Mouse (Mus musculus) G1E (cell line): Measurements from ENCODE around the gene Mllt1. TPM values are rescaled to one million over a fixed set of nuclear protein-coding genes. Genes with fewer than 3 reads are reported as not detected.

ENCODE experiments used
- ATAC-seq: 2 replicates; pipeline ENCODE4 v1.8.0; 2016; ENCODE audit warnings: mild to moderate bottlenecking; ENCODE audit not compliant: insufficient number of reproducible peaks, poor library complexity, low FRiP score, severe bottlenecking; ENCODE audit errors: extremely low read depth
- DNase-seq: peaks from one replicate; pipeline ENCODE4 v3.0.0; 2012; ENCODE audit warnings: low spot score
- H3K27me3 ChIP-seq: 2 replicates; pipeline ENCODE4 v1.6.1; 2012; ENCODE audit warnings: mild to moderate bottlenecking, low read length, inconsistent platforms; ENCODE audit not compliant: insufficient read depth
- H3K36me3 ChIP-seq: replicated peaks from 2 replicates; pipeline ENCODE3; 2012; ENCODE audit warnings: mild to moderate bottlenecking, inconsistent platforms
- H3K4me1 ChIP-seq: 2 replicates; pipeline ENCODE4 v1.6.1; 2012; ENCODE audit warnings: low read depth, low read length, inconsistent platforms, mixed read lengths; ENCODE audit not compliant: insufficient read depth
- H3K4me3 ChIP-seq: 2 replicates; pipeline ENCODE4 v1.5.1; 2012; ENCODE audit warnings: low read depth, mild to moderate bottlenecking, inconsistent platforms, low read length, moderate library complexity, mixed read lengths
- H3K9me3 ChIP-seq: replicated peaks from 2 replicates; pipeline ENCODE4 v1.6.1; 2012; ENCODE audit warnings: inconsistent platforms
- CTCF ChIP-seq: IDR thresholded peaks from 2 replicates; pipeline ENCODE4 v1.5.1; 2012; ENCODE audit warnings: low read depth, low read length, inconsistent platforms, mixed read lengths
- GATA1 ChIP-seq: IDR thresholded peaks from 2 replicates; pipeline ENCODE4 v1.6.1; 2012; ENCODE audit warnings: borderline replicate concordance, low read length, inconsistent platforms, mixed read lengths
- GATA2 ChIP-seq: IDR thresholded peaks from 2 replicates; pipeline ENCODE4 v1.6.1; 2012; ENCODE audit warnings: low read depth, low read length, inconsistent platforms, borderline replicate concordance
- POLR2AphosphoS5 ChIP-seq: IDR thresholded peaks from 2 replicates; pipeline ENCODE4 v1.6.1; 2012; ENCODE audit warnings: low read depth, low read length, inconsistent platforms; ENCODE audit not compliant: insufficient replicate concordance
- TAL1 ChIP-seq: conservative IDR thresholded peaks from 2 replicates; pipeline ENCODE4 v1.6.1; 2012; ENCODE audit warnings: low read depth, low read length, inconsistent platforms, mixed read lengths
- polyA plus RNA-seq: library from polyadenylated mRNA; stranded (reverse); fragments of >175 nt; gene quantifications from 2 replicates; pipeline ENCODE4 v1.2.3, GENCODE M21; 2012
- total RNA-seq, 2 experiments: library from RNA; stranded (forward) in 1 of 2; stranded (reverse) in 1 of 2; fragments of 200-1000 nt in 1 of 2; fragments of >200 nt in 1 of 2; fragmentation: Nextera tagmentation in 1 of 2; gene quantifications; 2 replicates each; pipeline ENCODE4 v1.2.3; 2014 to 2017

The Mllt1 gene
- total and polyA plus RNA-seq, 3 experiments = 8.2 to 75.9 (median 22.1) TPM

DNA sequence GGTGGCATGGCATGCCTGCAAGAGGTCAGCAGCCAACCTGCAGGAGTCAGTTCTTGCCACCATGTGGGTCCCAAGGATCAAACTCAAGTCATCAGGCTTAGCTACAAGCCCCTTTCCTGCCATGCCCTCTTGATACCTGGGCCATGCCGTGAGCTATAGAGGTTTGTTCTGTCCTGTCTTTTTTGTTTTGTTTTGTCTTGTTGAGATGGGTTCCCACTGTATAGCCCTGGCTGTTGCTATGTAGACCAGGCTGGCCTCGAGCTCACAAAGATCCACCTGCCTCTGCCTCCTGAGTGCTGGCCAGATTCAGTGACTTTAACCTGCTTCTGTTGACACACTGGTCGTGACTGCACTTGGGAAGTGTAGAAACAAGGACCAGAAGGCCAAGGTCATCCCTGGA lies 40.2 kb upstream of the Mllt1 start:
- H3K27me3 ChIP-seq = peaks cover 41% of the 10 kb centered on the region
- H3K4me3 ChIP-seq = no peak overlapping the region
- no peaks in the 10 kb centered on the region for H3K9me3 ChIP-seq
- DNase-seq (no peak), ATAC-seq (no peak)
- no peaks in the 10 kb centered on the region for H3K36me3 ChIP-seq
- no peaks in the 10 kb centered on the region; the same call in 1 of the 2 replicates for H3K4me1 ChIP-seq
- no peak for TF ChIP-seq POLR2AphosphoS5
- TF ChIP-seq GATA1 = no peak
- TF ChIP-seq TAL1 = no peak

DNA sequence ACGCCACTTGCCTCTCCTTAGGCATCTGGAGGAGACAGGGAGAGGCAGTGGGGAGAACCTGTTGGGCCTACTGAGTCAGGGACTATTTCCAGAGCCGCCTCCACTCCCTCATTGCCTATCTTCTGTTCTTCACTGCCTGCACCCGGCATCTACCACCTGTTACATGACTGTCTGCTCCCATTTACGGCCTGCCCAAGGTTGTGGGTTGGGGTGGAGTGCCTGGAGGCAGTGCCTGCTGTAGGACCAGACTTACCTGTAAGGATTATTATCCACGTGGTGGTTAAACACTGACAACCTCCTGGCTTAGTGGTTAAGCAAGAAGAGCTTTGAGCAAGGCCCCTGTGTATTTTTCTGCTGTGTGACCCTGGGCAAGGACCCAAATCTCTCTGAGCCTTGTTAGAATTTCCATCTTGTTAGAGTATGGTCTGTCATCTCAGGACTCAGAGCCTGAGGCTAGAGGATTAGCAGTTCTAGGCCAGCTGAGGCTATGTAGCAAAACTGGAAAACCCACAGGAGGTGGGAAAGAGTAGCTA lies 39.6 kb upstream of the Mllt1 start:
- Histone ChIP-seq H3K27me3 (peaks cover 46% of the 10 kb centered on the region), H3K9me3 (no peaks in the 10 kb centered on the region), H3K4me1 (no peaks in the 10 kb centered on the region; the same call in 1 of the 2 replicates), H3K4me3 (no peak overlapping the region), H3K36me3 (no peaks in the 10 kb centered on the region)
- TF ChIP-seq TAL1 = no peak
- TF ChIP-seq POLR2AphosphoS5 = no peak
- TF ChIP-seq GATA2 = no peak
- no peak for TF ChIP-seq GATA1
- TF ChIP-seq CTCF = no peak
- no peak for DNase-seq
- no peak for ATAC-seq

GRCm38 (mm10) chr17:56973956-56974707 lies 38.9 kb upstream of the Mllt1 start:
- Histone ChIP-seq H3K4me1 (no peaks in the 10 kb centered on the region), H3K4me3 (no peak overlapping the region), H3K9me3 (no peaks in the 10 kb centered on the region), H3K36me3 (no peaks in the 10 kb centered on the region), H3K27me3 (peaks cover 44% of the 10 kb centered on the region)
- ATAC-seq (no peak), DNase-seq (no peak)
- no peak for TF ChIP-seq TAL1
- no peak for TF ChIP-seq POLR2AphosphoS5
- no peak for TF ChIP-seq CTCF
- no peak for TF ChIP-seq GATA2
- no peak for TF ChIP-seq GATA1

GRCm38 (mm10) chr17:56970081-56970480 lies 34.9 kb upstream of the Mllt1 start:
- TF ChIP-seq TAL1 = no peak
- TF ChIP-seq POLR2AphosphoS5 = no peak
- no peak for TF ChIP-seq GATA1
- no peak for TF ChIP-seq GATA2
- TF ChIP-seq CTCF = no peak
- Histone ChIP-seq H3K9me3 (no peaks in the 10 kb centered on the region), H3K4me1 (no peaks in the 10 kb centered on the region), H3K36me3 (no peaks in the 10 kb centered on the region), H3K27me3 (peaks cover 17% of the 10 kb centered on the region), H3K4me3 (no peak overlapping the region)
- DNase-seq (no peak), ATAC-seq (no peak)

- Histone ChIP-seq H3K4me3 (no peak overlapping the region), H3K36me3 (no peaks in the 10 kb centered on the region), H3K4me1 (no peaks in the 10 kb centered on the region), H3K27me3 (peaks cover 21% of the 10 kb centered on the region), H3K9me3 (no peaks in the 10 kb centered on the region)
- no peak for TF ChIP-seq GATA1
- TF ChIP-seq GATA2 = no peak
- TF ChIP-seq CTCF = no peak
- no peak for TF ChIP-seq TAL1
- no peak for TF ChIP-seq POLR2AphosphoS5
- ATAC-seq = no peak
- DNase-seq = no peak
These were observed 34.1 kb upstream of the Mllt1 start for GRCm38 (mm10) chr17:56969321-56969720.

GRCm38 (mm10) chr17:56963646-56964045 lies 28.4 kb upstream of the Mllt1 start:
- Histone ChIP-seq H3K27me3 (peaks cover 19% of the 10 kb centered on the region), H3K4me3 (no peak overlapping the region), H3K4me1 (peaks cover 5% of the 10 kb centered on the region), H3K9me3 (no peaks in the 10 kb centered on the region), H3K36me3 (no peaks in the 10 kb centered on the region)
- DNase-seq (no peak), ATAC-seq (no peak)
- TF ChIP-seq GATA1 (no peak), CTCF (no peak), GATA2 (no peak), TAL1 (no peak), POLR2AphosphoS5 (no peak)
